Mouse (Mus musculus) E14TG2a.4 (cell line): Measurements from ENCODE around the gene Rhebl1.

Experiments used
- CTCF ChIP-seq: conservative IDR thresholded peaks from 2 replicates; pipeline ENCODE4 v1.5.1; 2014; ENCODE audit warnings: low read length
- POU5F1 ChIP-seq: IDR thresholded peaks from 2 replicates; pipeline ENCODE4 v1.6.1; 2014; ENCODE audit warnings: low read length, borderline replicate concordance

- TF ChIP-seq CTCF = no peak
- TF ChIP-seq POU5F1 = no peak
Observed at GRCm38 (mm10) chr15:98859319-98860043, 34.9 kb downstream of the Rhebl1 start.
